Mouse (Mus musculus) A20 (cell line): Measurements from ENCODE around the gene Nob1.
A peak's percentile ranks its signal among the peaks of the same experiment; 100 is the strongest.

Source experiments
- DNase-seq: peaks from one replicate; pipeline ENCODE4 v3.0.0-alpha.2; 2011; ENCODE audit warnings: low read depth, low spot score

The Nob1 gene

GRCm38 (mm10) chr8:107424597-107425229 lies at the start of gene Nob1:
Gene Nob1 (minus strand): TSS chr8:107425051.
- peak; percentile 97 for DNase-seq

- no peak for DNase-seq
Observed at GRCm38 (mm10) chr8:107473369-107473768, 48.5 kb upstream of the Nob1 start.

GRCm38 (mm10) chr8:107472403-107473100 lies 47.7 kb upstream of the Nob1 start:
- DNase-seq = no peak

GRCm38 (mm10) chr8:107470302-107470701 lies 45.5 kb upstream of the Nob1 start:
- no peak for DNase-seq

GRCm38 (mm10) chr8:107468811-107469302 lies 44.0 kb upstream of the Nob1 start:
- DNase-seq = no peak

GRCm38 (mm10) chr8:107466642-107467041 lies 41.8 kb upstream of the Nob1 start:
- DNase-seq = peak; percentile 59

- DNase-seq = no peak
Observed at GRCm38 (mm10) chr8:107465332-107465990, 40.6 kb upstream of the Nob1 start.

- DNase-seq = no peak
Observed at GRCm38 (mm10) chr8:107462423-107462822, 37.6 kb upstream of the Nob1 start.

GRCm38 (mm10) chr8:107458281-107458680 lies 33.4 kb upstream of the Nob1 start:
- no peak for DNase-seq

GRCm38 (mm10) chr8:107457725-107458124 lies 32.9 kb upstream of the Nob1 start:
- DNase-seq = no peak

GRCm38 (mm10) chr8:107455268-107455667 lies 30.4 kb upstream of the Nob1 start:
- DNase-seq = peak; percentile 71

GRCm38 (mm10) chr8:107453386-107453785 lies 28.5 kb upstream of the Nob1 start:
- DNase-seq = no peak

GRCm38 (mm10) chr8:107451414-107452066 lies 26.7 kb upstream of the Nob1 start:
- DNase-seq = no peak

GRCm38 (mm10) chr8:107449655-107450054 lies 24.8 kb upstream of the Nob1 start:
- DNase-seq = peak; percentile 58

GRCm38 (mm10) chr8:107449130-107449529 lies 24.3 kb upstream of the Nob1 start:
- DNase-seq = no peak

- DNase-seq = no peak
Observed at GRCm38 (mm10) chr8:107448382-107448889, 23.6 kb upstream of the Nob1 start.

GRCm38 (mm10) chr8:107447713-107448112 lies 22.9 kb upstream of the Nob1 start:
- no peak for DNase-seq

GRCm38 (mm10) chr8:107444626-107445025 lies 19.8 kb upstream of the Nob1 start:
- no peak for DNase-seq

- peak; percentile 38 for DNase-seq
Observed at GRCm38 (mm10) chr8:107439880-107440625, 15.2 kb upstream of the Nob1 start.

- no peak for DNase-seq
Observed at GRCm38 (mm10) chr8:107437711-107438110, 12.9 kb upstream of the Nob1 start.

GRCm38 (mm10) chr8:107436841-107437421 lies 12.1 kb upstream of the Nob1 start:
- DNase-seq = peak; percentile 64
